Mouse (Mus musculus): ENCODE data around the gene Id2. TPM values are rescaled to one million over a fixed set of nuclear protein-coding genes. Genes with fewer than 3 reads are reported as not detected.

The Id2 gene
- polyA plus RNA-seq, 1 experiment from 2014 or later: 444 TPM

GRCm38 (mm10) chr12:25138616-25139015, 41.7 kb upstream of the Id2 start:
- Histone ChIP-seq H3K27me3 (replicated peaks; ENCODE audit: insufficient read depth, low read length) (no peaks in the 10 kb centered on the region), H3K4me3 (ENCODE audit: low read depth, low read length) (no peak overlapping the region), H3K4me2 (replicated peaks; ENCODE audit: low read depth, low read length) (no peak overlapping the region), H3K9me3 (ENCODE audit: low read length) (no peaks in the 10 kb centered on the region), H3K4me1 (ENCODE audit: insufficient read depth, low read depth, low read length) (peaks cover 4% of the 10 kb centered on the region; the same call in 1 of the 2 replicates), H3K9ac (replicated peaks; ENCODE audit: low read depth) (no peak overlapping the region), H3K36me3 (ENCODE audit: insufficient read depth, low read length) (no peaks in the 10 kb centered on the region), H3K27ac (ENCODE audit: low read length) (no peak overlapping the region)
- DNase-seq (ENCODE audit: low spot score) (no peak), ATAC-seq (no peak)
- 97% methylated on average over 4 of the region's 4 CpGs for WGBS
- no peak for TF ChIP-seq CTCF (IDR thresholded peaks at IDR 0.05)
- TF ChIP-seq EP300 (IDR thresholded peaks at IDR 0.05): no peak

- TF ChIP-seq CTCF (IDR thresholded peaks at IDR 0.05) (no peak), EP300 (IDR thresholded peaks at IDR 0.05) (no peak)
- no peak for ATAC-seq
- WGBS: 46% methylated on average over 12 of the region's 12 CpGs
These were observed 35.1 kb upstream of the Id2 start for GRCm38 (mm10) chr12:25132046-25132445.

DNA sequence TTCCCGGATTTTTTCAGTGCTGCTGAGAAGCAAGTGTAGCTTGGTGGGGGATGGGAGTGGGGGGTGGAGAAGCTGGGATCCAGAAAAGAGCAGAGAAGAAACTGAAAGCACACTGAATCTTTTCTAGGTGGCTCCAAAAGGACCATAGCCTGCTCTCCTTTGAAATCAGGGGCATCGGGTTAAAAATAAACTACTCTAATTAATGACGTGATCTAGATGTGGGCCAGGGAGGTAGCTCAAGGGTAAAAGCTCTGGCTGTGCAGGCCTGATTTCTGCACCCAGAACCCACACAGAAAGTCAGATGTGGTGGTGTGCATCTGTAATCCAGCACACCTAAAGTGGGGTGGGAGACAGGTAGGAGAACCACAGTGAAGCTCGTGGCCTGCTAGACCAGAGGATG, 30.7 kb upstream of the Id2 start:
- DNase-seq (ENCODE audit: low spot score): no peak
- no peak for TF ChIP-seq EP300 (IDR thresholded peaks at IDR 0.05)
- TF ChIP-seq CTCF (IDR thresholded peaks at IDR 0.05): no peak
- Histone ChIP-seq H3K9me3 (ENCODE audit: low read length) (no peaks in the 10 kb centered on the region), H3K4me3 (ENCODE audit: low read depth, low read length) (no peak overlapping the region), H3K4me2 (replicated peaks; ENCODE audit: low read depth, low read length) (no peak overlapping the region), H3K27me3 (replicated peaks; ENCODE audit: insufficient read depth, low read length) (no peaks in the 10 kb centered on the region), H3K27ac (ENCODE audit: low read length) (no peak overlapping the region), H3K36me3 (ENCODE audit: insufficient read depth, low read length) (no peaks in the 10 kb centered on the region), H3K4me1 (ENCODE audit: insufficient read depth, low read depth, low read length) (no peaks in the 10 kb centered on the region), H3K9ac (replicated peaks; ENCODE audit: low read depth) (no peak overlapping the region)
- no peak for ATAC-seq
- WGBS: 45% methylated on average over 4 of the region's 4 CpGs

More at GRCm38 (mm10) chr12:25132046-25132445, 35.1 kb upstream of the Id2 start:
- no peaks in the 10 kb centered on the region for H3K9me3 ChIP-seq (ENCODE audit: low read length)
- DNase-seq (ENCODE audit: low spot score): no peak
- H3K4me3 ChIP-seq (ENCODE audit: low read depth, low read length): no peak overlapping the region
- no peaks in the 10 kb centered on the region for H3K27me3 ChIP-seq (replicated peaks; ENCODE audit: insufficient read depth, low read length)
- H3K27ac ChIP-seq (ENCODE audit: low read length): no peak overlapping the region
- H3K4me1 ChIP-seq (ENCODE audit: insufficient read depth, low read depth, low read length): no peaks in the 10 kb centered on the region
- no peak overlapping the region for H3K4me2 ChIP-seq (replicated peaks; ENCODE audit: low read depth, low read length)
- H3K36me3 ChIP-seq (ENCODE audit: insufficient read depth, low read length): no peaks in the 10 kb centered on the region
- H3K9ac ChIP-seq (replicated peaks; ENCODE audit: low read depth): no peak overlapping the region

- Histone ChIP-seq H3K9ac (replicated peaks; ENCODE audit: low read depth) (no peak overlapping the region), H3K9me3 (ENCODE audit: low read length) (no peaks in the 10 kb centered on the region), H3K27me3 (replicated peaks; ENCODE audit: insufficient read depth, low read length) (no peaks in the 10 kb centered on the region), H3K4me2 (replicated peaks; ENCODE audit: low read depth, low read length) (no peak overlapping the region), H3K27ac (ENCODE audit: low read length) (no peak overlapping the region), H3K4me1 (ENCODE audit: insufficient read depth, low read depth, low read length) (no peaks in the 10 kb centered on the region), H3K36me3 (ENCODE audit: insufficient read depth, low read length) (no peaks in the 10 kb centered on the region), H3K4me3 (ENCODE audit: low read depth, low read length) (no peak overlapping the region)
- no peak for DNase-seq (ENCODE audit: low spot score)
- WGBS: 72% methylated on average over 5 of the region's 5 CpGs
- ATAC-seq: no peak
- TF ChIP-seq CTCF (IDR thresholded peaks at IDR 0.05) (no peak), EP300 (IDR thresholded peaks at IDR 0.05) (no peak)
These were observed 29.3 kb upstream of the Id2 start for GRCm38 (mm10) chr12:25126228-25126627.

- H3K27me3 ChIP-seq (replicated peaks; ENCODE audit: insufficient read depth, low read length): no peaks in the 10 kb centered on the region
- WGBS: 77% methylated on average over 16 of the region's 16 CpGs
- H3K4me3 ChIP-seq (ENCODE audit: low read depth, low read length): no peak overlapping the region
- DNase-seq (ENCODE audit: low spot score): no peak
- TF ChIP-seq CTCF (IDR thresholded peaks at IDR 0.05): no peak
- no peak for TF ChIP-seq EP300 (IDR thresholded peaks at IDR 0.05)
- no peak overlapping the region for H3K9ac ChIP-seq (replicated peaks; ENCODE audit: low read depth)
- ATAC-seq: no peak
- H3K9me3 ChIP-seq (ENCODE audit: low read length): no peaks in the 10 kb centered on the region
- H3K4me2 ChIP-seq (replicated peaks; ENCODE audit: low read depth, low read length): no peak overlapping the region
- no peaks in the 10 kb centered on the region for H3K36me3 ChIP-seq (ENCODE audit: insufficient read depth, low read length)
- no peaks in the 10 kb centered on the region for H3K4me1 ChIP-seq (ENCODE audit: insufficient read depth, low read depth, low read length)
- no peak overlapping the region for H3K27ac ChIP-seq (ENCODE audit: low read length)
These were observed 28.4 kb upstream of the Id2 start for GRCm38 (mm10) chr12:25125239-25125776.

GRCm38 (mm10) chr12:25124431-25125238, 27.7 kb upstream of the Id2 start:
- Histone ChIP-seq H3K27ac (ENCODE audit: low read length) (no peak overlapping the region), H3K4me1 (ENCODE audit: insufficient read depth, low read depth, low read length) (no peaks in the 10 kb centered on the region), H3K36me3 (ENCODE audit: insufficient read depth, low read length) (no peaks in the 10 kb centered on the region), H3K4me2 (replicated peaks; ENCODE audit: low read depth, low read length) (no peak overlapping the region), H3K9me3 (ENCODE audit: low read length) (no peaks in the 10 kb centered on the region), H3K9ac (replicated peaks; ENCODE audit: low read depth) (no peak overlapping the region), H3K4me3 (ENCODE audit: low read depth, low read length) (no peak overlapping the region), H3K27me3 (replicated peaks; ENCODE audit: insufficient read depth, low read length) (no peaks in the 10 kb centered on the region)
- TF ChIP-seq CTCF (IDR thresholded peaks at IDR 0.05) (no peak), EP300 (IDR thresholded peaks at IDR 0.05) (no peak)
- ATAC-seq (no peak), DNase-seq (ENCODE audit: low spot score) (no peak)
- 44% methylated on average over 19 of the region's 19 CpGs for WGBS
